Mouse (Mus musculus) stomach, postnatal 0 days (tissue): ENCODE data around the gene Cuta. TPM values are rescaled to one million over a fixed set of nuclear protein-coding genes. Genes with fewer than 3 reads are reported as not detected.

ENCODE experiments used
- ATAC-seq: fragments of 200-750 bp; cut with Nextera tagmentation; 2 replicates; pipeline ENCODE4 v1.8.0; 2017; ENCODE audit not compliant: low FRiP score, low TSS enrichment
- DNase-seq: peaks from one replicate; pipeline ENCODE4 v3.0.0-alpha.2; 2016; ENCODE audit warnings: low spot score
- H3K27ac ChIP-seq: fragments of 300-500 bp; sonication (generic); replicated peaks from 2 replicates; pipeline ENCODE4 v1.5.1; 2014; ENCODE audit warnings: mild to moderate bottlenecking, control low read depth
- H3K27me3 ChIP-seq: fragments of 300-500 bp; sonication (generic); 2 replicates; pipeline ENCODE4 v1.6.1; 2014; ENCODE audit warnings: low read length; ENCODE audit not compliant: control insufficient read depth, insufficient read depth
- H3K36me3 ChIP-seq: fragments of 300-500 bp; sonication (generic); 2 replicates; pipeline ENCODE4 v1.6.1; 2014; ENCODE audit warnings: low read length, mixed read lengths; ENCODE audit not compliant: control insufficient read depth, insufficient read depth
- H3K4me1 ChIP-seq: fragments of 300-500 bp; sonication (generic); replicated peaks from 2 replicates; pipeline ENCODE4 v1.6.1; 2014; ENCODE audit warnings: antibody characterized with exemption; ENCODE audit not compliant: control insufficient read depth, insufficient read depth
- H3K4me2 ChIP-seq: fragments of 300-500 bp; sonication (generic); replicated peaks from 2 replicates; pipeline ENCODE4 v1.6.1; 2014; ENCODE audit warnings: low read depth, mild to moderate bottlenecking, control low read depth, moderate library complexity
- H3K4me3 ChIP-seq: fragments of 300-500 bp; sonication (generic); 2 replicates; pipeline ENCODE4 v1.5.1; 2014; ENCODE audit warnings: low read depth, low read length, control low read depth
- H3K9ac ChIP-seq: fragments of 300-500 bp; sonication (generic); 2 replicates; pipeline ENCODE4 v1.6.1; 2014; ENCODE audit warnings: mild to moderate bottlenecking, low read length, control low read depth, mixed read lengths
- H3K9me3 ChIP-seq: fragments of 300-500 bp; sonication (generic); 2 replicates; pipeline ENCODE4 v1.6.1; 2016; ENCODE audit warnings: low read length; ENCODE audit not compliant: control insufficient read depth
- CTCF ChIP-seq: IDR thresholded peaks from 2 replicates; pipeline ENCODE4 v1.5.1; 2016; ENCODE audit warnings: antibody characterized with exemption, low read depth, mild to moderate bottlenecking, moderate library complexity
- EP300 ChIP-seq: optimal IDR thresholded peaks from 2 replicates; pipeline ENCODE3; 2016; ENCODE audit warnings: antibody characterized with exemption
- WGBS: fragments of 180-500 bp; shearing (Covaris S2); extraction: QIAGEN DNeasy Blood & Tissue Kit; methylation state at CpG from one replicate; pipeline ENCODE4 v1.1.7; 2014; 5-methylcytosine and 5-hydroxymethylcytosine counted together
- polyA plus RNA-seq: library from polyadenylated mRNA; unstranded; fragments of >200 nt; fragmentation: Nextera tagmentation; extraction: Ambion mirVana; gene quantifications from 2 replicates; pipeline ENCODE4 v1.2.1, GENCODE M21; 2015

The Cuta gene
- polyA plus RNA-seq, 1 experiment from 2014 or later: 157 TPM

DNA sequence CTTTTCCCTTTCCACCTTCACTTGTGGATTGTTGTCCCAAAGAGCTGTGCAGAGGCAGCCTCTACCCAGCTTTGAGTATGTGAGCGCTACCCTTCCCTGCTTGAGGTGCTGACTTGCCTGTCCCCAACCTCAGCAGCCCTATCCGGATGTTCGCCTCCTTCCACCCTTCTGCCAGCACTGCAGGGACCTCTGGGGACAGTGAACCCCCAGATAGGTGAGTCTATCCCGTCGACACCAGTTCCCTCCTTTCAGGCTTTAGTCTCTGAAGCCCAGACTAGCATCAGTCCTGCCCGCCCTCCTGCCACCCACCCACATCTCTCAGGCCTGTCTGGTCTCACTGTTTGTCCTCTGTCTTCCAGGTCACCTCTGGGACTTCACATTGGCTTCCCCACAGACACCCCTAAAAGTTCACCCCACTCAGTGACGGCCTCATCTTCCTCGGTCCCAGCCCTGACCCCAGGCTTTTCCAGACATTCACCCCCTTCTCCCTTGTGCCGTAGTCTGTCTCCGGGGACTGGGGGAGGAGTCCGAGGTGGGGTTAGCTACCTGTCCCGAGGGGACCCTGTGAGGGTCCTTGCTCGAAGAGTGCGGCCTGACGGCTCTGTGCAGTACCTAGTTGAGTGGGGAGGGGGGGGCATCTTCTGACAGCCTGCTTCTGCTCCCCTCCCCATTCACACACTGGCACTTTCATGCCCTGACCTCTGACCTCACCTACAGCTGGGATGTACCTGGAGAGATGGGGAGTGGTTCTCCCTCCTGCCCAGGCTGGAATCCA, 2.3 kb downstream of the Cuta start:
- H3K4me1 ChIP-seq: peaks cover 5% of the 10 kb centered on the region

DNA sequence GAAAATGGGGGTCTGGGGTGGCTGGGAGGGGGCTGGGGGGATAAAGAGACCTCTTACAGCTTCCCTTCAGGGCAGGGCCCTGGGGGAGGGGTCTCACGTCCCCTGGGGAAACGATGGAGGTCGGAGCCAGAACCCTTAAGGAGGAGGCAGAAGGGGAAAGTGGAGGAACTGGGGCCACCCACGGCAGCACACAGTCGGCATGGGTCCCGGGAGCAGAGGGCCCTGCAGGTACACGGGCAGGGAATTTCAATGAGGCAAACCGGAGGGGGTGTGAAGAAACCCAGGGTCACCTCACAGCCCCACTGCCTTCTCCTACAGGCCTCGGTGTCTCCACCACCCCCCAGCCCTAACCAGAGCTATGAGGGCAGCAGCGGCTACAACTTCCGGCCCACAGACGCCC, 2.9 kb downstream of the Cuta start:
- TF ChIP-seq CTCF (no peak), EP300 (no peak)

More for the DNA sequence above, 2.3 kb downstream of the Cuta start:
- H3K9ac ChIP-seq: no peak overlapping the region
- H3K27ac ChIP-seq: no peak overlapping the region
- no peaks in the 10 kb centered on the region for H3K9me3 ChIP-seq
- ATAC-seq: no peak
- no peak for TF ChIP-seq EP300
- no peak for TF ChIP-seq CTCF
- WGBS: 84% methylated on average over 15 of the region's 15 CpGs
- H3K27me3 ChIP-seq: no peaks in the 10 kb centered on the region
- H3K4me2 ChIP-seq: no peak overlapping the region
- no peak overlapping the region for H3K4me3 ChIP-seq
- no peak for DNase-seq
- H3K36me3 ChIP-seq: no peaks in the 10 kb centered on the region; the same call in 1 of the 2 replicates

DNA sequence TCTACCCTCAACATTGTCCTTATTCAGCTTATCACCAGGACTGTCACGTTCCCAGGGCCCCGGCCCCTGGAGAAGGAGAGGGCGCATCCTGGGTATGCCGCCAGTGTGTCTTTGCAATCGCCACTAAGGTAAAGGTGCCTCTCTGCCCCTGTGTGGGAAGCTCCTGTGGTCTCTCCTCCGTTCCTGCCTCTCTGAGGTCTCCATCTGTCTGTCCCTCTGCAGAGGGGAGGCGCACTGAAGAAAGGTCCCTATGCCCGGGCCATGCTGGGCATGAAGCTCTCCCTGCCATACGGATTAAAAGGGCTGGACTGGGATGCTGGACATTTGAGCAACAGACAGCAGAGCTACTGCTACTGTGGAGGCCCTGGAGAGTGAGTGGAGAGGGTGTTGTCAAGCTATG, 4.3 kb downstream of the Cuta start:
- no peak for TF ChIP-seq CTCF
- TF ChIP-seq EP300: no peak
- Histone ChIP-seq H3K36me3 (no peaks in the 10 kb centered on the region; the same call in 1 of the 2 replicates), H3K4me1 (peaks cover 5% of the 10 kb centered on the region), H3K27ac (no peak overlapping the region), H3K27me3 (no peaks in the 10 kb centered on the region), H3K4me3 (no peak overlapping the region), H3K4me2 (no peak overlapping the region), H3K9me3 (no peaks in the 10 kb centered on the region), H3K9ac (no peak overlapping the region)
- no peak for DNase-seq
- WGBS: 90% methylated on average over 9 of the region's 9 CpGs
- ATAC-seq: no peak

More for the DNA sequence above, 2.9 kb downstream of the Cuta start:
- Histone ChIP-seq H3K36me3 (no peaks in the 10 kb centered on the region; the same call in 1 of the 2 replicates), H3K9ac (no peak overlapping the region), H3K4me1 (peaks cover 5% of the 10 kb centered on the region), H3K27ac (no peak overlapping the region), H3K4me3 (no peak overlapping the region), H3K9me3 (no peaks in the 10 kb centered on the region), H3K4me2 (no peak overlapping the region), H3K27me3 (no peaks in the 10 kb centered on the region)
- ATAC-seq (no peak), DNase-seq (no peak)
- WGBS: 83% methylated on average over 12 of the region's 12 CpGs

DNA sequence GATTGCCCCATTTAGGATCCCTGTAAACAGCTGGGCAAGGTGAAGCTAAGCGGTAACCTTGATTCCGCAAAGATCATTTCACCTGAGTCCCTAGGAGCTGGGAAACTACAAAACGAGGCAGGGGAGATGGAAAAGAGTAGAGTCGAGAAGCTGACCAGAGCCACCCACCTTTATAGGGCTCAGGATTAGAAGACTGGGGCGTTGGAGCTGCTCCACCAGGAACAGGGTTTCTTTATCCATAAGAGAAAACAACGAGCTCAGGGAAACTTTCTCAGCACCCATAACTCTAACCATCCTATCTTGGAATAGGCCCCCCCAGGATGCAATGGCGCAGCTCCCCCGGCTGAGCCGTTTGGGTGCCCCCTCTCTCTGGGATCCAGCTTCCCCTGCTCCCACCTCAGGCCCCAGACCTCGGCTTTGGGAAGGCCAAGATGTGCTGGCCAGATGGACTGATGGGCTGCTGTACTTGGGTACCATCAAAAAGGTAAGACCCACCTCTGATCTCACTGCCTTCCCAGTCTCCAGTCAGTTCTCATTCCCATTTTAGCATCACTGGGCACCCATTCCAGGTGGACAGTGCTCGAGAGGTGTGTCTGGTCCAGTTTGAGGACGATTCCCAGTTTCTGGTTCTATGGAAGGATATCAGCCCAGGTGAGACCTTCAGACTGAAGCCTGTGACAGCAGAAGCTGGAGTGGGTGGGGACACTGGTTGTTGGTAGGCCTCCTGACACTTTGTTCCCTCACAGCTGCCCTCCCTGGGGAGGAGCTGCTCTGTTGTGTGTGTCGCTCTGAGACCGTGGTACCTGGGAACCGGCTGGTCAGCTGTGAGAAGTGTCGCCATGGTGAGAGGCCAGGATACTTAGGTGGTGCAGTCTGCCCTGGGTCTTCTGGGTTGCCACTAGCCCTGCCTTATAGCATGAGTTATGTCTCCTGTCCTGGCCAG, 5.2 kb downstream of the Cuta start:
- no peak for TF ChIP-seq EP300
- no peak for TF ChIP-seq CTCF
- Histone ChIP-seq H3K27ac (no peak overlapping the region), H3K4me3 (peak overlapping the region; percentile 71), H3K4me1 (peaks cover 5% of the 10 kb centered on the region), H3K9ac (peak overlapping the region; percentile 76; the same call in 1 of the 2 replicates), H3K36me3 (no peaks in the 10 kb centered on the region; the same call in 1 of the 2 replicates), H3K9me3 (no peaks in the 10 kb centered on the region), H3K4me2 (peak overlapping the region; percentile 99), H3K27me3 (no peaks in the 10 kb centered on the region)
- ATAC-seq (no peak), DNase-seq (no peak)
- WGBS: 76% methylated on average over 16 of the region's 16 CpGs

DNA sequence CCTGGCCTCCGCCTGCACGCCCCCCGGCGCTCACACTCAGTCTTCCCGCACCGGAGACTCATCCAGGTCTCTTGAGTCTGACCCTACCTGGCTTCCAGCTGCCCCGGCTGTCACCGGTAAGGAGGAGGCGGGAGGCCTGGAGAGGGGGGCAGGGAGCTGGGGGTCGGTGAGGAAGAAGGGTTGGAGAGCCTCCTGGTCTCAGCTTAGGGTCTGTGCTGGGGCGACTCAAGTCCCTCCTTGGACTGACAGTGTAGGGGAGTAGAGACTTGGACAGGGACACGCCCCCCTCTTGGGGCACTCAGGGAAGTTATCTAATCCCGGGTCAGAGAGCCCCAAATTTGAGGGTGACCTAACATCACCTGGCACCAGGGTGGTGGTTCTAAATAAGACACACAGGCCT, 6.0 kb downstream of the Cuta start:
- Histone ChIP-seq H3K36me3 (no peaks in the 10 kb centered on the region; the same call in 1 of the 2 replicates), H3K4me1 (peaks cover 5% of the 10 kb centered on the region), H3K4me2 (peak overlapping the region; percentile 99), H3K27ac (peak overlapping the region; percentile 71), H3K9ac (peak overlapping the region; percentile 76), H3K4me3 (peak overlapping the region; percentile 71), H3K27me3 (no peaks in the 10 kb centered on the region), H3K9me3 (no peaks in the 10 kb centered on the region)
- peak; percentile 16 for ATAC-seq
- WGBS: 3% methylated on average over 12 of the region's 13 CpGs
- DNase-seq: no peak
- TF ChIP-seq EP300 (no peak), CTCF (no peak)
